Mouse (Mus musculus) neural tube, embryonic 15.5 days (tissue): ENCODE data around the gene Wdr49. TPM values are rescaled to one million over a fixed set of nuclear protein-coding genes. Genes with fewer than 3 reads are reported as not detected.
"Not testable (repeated sequence)": the region's sequence is repeated elsewhere in the genome, so short reads cannot be mapped to it uniquely, and the experiment has no call there.

Experiments used
- ATAC-seq: fragments of 200-750 bp; cut with Nextera tagmentation; 2 replicates; pipeline ENCODE4 v1.8.0; 2017; ENCODE audit warnings: mild to moderate bottlenecking, moderate TSS enrichment, moderate library complexity; ENCODE audit not compliant: low FRiP score
- H3K27ac ChIP-seq: fragments of 300-500 bp; sonication (generic); replicated peaks from 2 replicates; pipeline ENCODE4 v1.5.1; 2015; ENCODE audit warnings: mild to moderate bottlenecking, inconsistent platforms
- H3K27me3 ChIP-seq: fragments of 300-500 bp; sonication (generic); replicated peaks from 2 replicates; pipeline ENCODE4 v1.6.1; 2015; ENCODE audit warnings: inconsistent platforms
- H3K36me3 ChIP-seq: fragments of 300-500 bp; sonication (generic); 2 replicates; pipeline ENCODE4 v1.6.1; 2015; ENCODE audit warnings: inconsistent platforms
- H3K4me1 ChIP-seq: fragments of 300-500 bp; sonication (generic); 2 replicates; pipeline ENCODE4 v1.6.1; 2015; ENCODE audit warnings: inconsistent platforms
- H3K4me2 ChIP-seq: fragments of 300-500 bp; sonication (generic); 2 replicates; pipeline ENCODE4 v1.6.1; 2015; ENCODE audit warnings: inconsistent platforms, mild to moderate bottlenecking, moderate library complexity
- H3K4me3 ChIP-seq: fragments of 300-500 bp; sonication (generic); replicated peaks from 2 replicates; pipeline ENCODE4 v1.5.1; 2015; ENCODE audit warnings: mild to moderate bottlenecking, inconsistent platforms
- H3K9ac ChIP-seq: fragments of 300-500 bp; sonication (generic); replicated peaks from 2 replicates; pipeline ENCODE4 v1.6.1; 2015; ENCODE audit warnings: mild to moderate bottlenecking, inconsistent platforms
- H3K9me3 ChIP-seq: fragments of 300-500 bp; sonication (generic); replicated peaks from 2 replicates; pipeline ENCODE4 v1.6.1; 2016; ENCODE audit warnings: inconsistent platforms
- WGBS: fragments of 180-500 bp; shearing (Covaris S2); methylation state at CpG from one replicate; pipeline ENCODE4 v1.1.7; 2015; ENCODE audit warnings: mixed read lengths; 5-methylcytosine and 5-hydroxymethylcytosine counted together
- polyA plus RNA-seq: library from polyadenylated mRNA; unstranded; fragments of >200 nt; fragmentation: Nextera tagmentation; extraction: Ambion mirVana; gene quantifications from 2 replicates; pipeline ENCODE4 v1.2.1, GENCODE M21; 2015

The Wdr49 gene
- polyA plus RNA-seq, 1 experiment from 2014 or later: 0.28 TPM

DNA sequence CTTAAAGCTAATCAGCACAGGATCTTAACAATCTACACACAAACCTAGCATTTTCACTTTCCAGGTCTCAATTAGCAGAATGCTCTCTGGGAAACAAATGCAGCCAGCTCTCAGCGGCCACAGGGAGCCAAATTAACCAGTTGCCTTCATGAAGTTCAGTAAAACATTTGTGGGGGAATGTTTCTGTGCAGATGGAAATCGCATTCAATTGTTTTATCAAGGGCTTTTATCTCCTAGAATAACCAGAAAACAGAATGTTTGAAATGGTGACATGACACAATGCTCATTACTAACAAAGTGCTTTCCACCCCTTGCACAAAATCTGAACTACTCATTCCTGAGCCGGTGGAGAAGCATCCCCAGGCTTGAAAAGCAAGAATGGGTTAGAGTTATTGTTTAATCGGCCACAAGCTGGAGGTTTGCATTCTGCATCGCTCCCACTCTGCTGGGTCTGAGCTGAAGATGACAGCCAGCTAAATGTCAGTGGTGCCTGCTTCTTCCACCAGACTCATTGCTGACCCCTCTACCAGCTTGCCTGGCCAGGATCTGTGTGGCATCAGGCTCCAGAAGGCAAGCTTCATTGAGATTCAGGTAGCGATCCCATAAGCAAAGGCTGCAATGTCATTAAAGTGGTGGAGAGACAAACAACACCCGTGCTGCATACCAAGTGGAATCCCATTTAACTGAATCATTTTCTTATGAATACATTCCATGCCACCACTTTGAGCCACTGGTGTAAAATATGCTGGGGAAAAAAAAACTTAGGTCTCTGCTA, 86.6 kb downstream of the Wdr49 start:
- Histone ChIP-seq H3K9me3 (no peaks in the 10 kb centered on the region), H3K4me3 (no peak overlapping the region), H3K36me3 (no peaks in the 10 kb centered on the region), H3K27me3 (no peaks in the 10 kb centered on the region), H3K9ac (no peak overlapping the region), H3K27ac (peak overlapping the region; percentile 68), H3K4me1 (peaks cover 8% of the 10 kb centered on the region), H3K4me2 (peak overlapping the region; percentile 7; the same call in 1 of the 2 replicates)
- ATAC-seq: peak; percentile 75; the same call in 1 of the 2 replicates
- WGBS: 49% methylated on average over 7 of the region's 7 CpGs

DNA sequence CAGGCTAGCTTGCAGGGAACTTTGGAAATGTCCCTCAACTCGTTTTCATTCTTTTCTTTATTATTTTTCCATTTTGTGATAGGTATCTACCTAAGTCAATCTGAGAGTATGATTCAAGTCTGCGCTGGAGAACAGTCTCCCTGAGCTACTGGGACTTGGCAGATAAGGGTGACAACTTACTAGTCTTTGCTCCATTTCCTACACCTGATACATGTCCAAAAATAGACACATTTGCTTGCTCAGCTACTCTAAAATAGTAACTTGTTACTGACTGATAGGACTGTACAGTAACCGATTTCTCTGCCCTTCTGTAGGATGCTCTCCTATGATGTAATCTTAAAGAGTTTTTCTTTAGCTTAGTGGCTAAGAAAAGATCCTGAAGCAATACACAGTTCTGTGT, 87.5 kb downstream of the Wdr49 start:
- Histone ChIP-seq H3K9me3 (no peaks in the 10 kb centered on the region), H3K9ac (no peak overlapping the region), H3K27ac (peak overlapping the region; percentile 68), H3K36me3 (no peaks in the 10 kb centered on the region), H3K4me2 (no peak overlapping the region), H3K27me3 (no peaks in the 10 kb centered on the region), H3K4me1 (peaks cover 8% of the 10 kb centered on the region), H3K4me3 (no peak overlapping the region)
- WGBS: 79% methylated on average over 3 of the region's 3 CpGs
- no peak for ATAC-seq

DNA sequence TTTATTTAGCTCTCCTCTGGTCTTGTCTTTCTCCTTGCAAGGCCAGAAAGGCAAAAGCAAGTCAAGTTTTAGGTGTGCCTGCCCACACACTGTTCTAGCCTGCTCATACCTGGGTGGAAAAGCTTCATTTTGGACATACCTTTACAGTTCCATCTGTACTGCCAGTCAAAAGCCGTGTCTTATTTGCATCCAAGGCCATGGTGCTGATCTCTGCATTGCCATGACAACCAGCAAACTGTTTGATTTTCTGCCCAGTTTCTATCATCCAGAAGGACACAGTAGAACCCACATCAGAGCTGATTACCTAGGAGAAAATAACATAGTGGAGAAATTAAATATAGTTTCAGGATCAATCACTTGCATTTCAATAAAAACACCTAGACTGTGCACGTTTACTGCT, 100.2 kb downstream of the Wdr49 start:
- H3K36me3 ChIP-seq: no peaks in the 10 kb centered on the region

DNA sequence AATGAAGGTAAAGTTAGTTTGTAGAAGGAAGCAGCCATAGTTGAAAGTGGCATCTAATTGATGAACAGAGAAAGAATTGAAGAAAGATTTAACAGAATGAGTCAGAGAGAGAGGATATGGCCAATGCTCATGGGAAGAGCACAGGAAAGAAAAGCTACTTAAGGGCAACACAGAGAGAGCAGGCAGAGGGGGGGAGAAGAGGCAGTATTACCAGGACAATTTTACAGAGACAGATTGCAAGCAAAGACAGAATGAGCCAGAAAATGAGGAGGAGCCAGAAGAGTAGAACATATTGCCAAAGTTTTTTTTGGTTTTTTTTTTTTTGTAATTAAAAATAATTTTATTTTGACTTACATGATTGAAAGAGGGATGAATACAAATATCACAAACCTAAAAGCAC, 128.0 kb downstream of the Wdr49 start:
- Histone ChIP-seq H3K36me3 (no peaks in the 10 kb centered on the region), H3K9me3 (no peaks in the 10 kb centered on the region), H3K4me3 (no peak overlapping the region), H3K27ac (no peak overlapping the region), H3K9ac (no peak overlapping the region), H3K4me1 (no peaks in the 10 kb centered on the region), H3K4me2 (no peak overlapping the region), H3K27me3 (no peaks in the 10 kb centered on the region)
- ATAC-seq: no peak

More for the DNA sequence above, 100.2 kb downstream of the Wdr49 start:
- H3K27ac ChIP-seq: no peak overlapping the region
- H3K27me3 ChIP-seq: no peaks in the 10 kb centered on the region
- 67% methylated on average over 2 of the region's 2 CpGs for WGBS
- ATAC-seq: no peak
- H3K4me3 ChIP-seq: no peak overlapping the region
- no peaks in the 10 kb centered on the region for H3K9me3 ChIP-seq
- H3K4me2 ChIP-seq: no peak overlapping the region
- no peaks in the 10 kb centered on the region for H3K4me1 ChIP-seq
- no peak overlapping the region for H3K9ac ChIP-seq

DNA sequence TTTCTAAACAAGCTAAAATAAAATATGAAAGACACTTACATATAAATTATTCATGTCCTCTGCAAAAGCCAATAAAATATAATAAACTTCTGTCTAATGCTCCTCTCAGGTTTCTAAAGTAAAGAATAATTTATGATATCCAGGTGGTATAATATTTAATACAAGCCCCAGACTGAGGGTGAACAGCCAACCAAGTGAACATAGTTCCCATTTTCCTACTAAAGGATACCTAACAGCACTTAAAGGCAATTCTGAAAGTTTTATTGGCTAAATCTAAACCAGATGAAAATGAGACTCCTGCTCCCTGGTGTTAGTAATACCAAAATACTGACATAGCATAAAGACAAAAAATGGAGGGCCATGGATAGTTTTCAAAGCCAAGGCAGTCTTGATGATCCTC, 144.8 kb downstream of the Wdr49 start:
- H3K4me2 ChIP-seq: no peak overlapping the region
- no peak overlapping the region for H3K4me3 ChIP-seq
- no peaks in the 10 kb centered on the region for H3K4me1 ChIP-seq
- no peak for ATAC-seq
- no peak overlapping the region for H3K27ac ChIP-seq
- H3K36me3 ChIP-seq: no peaks in the 10 kb centered on the region
- no peak overlapping the region for H3K9ac ChIP-seq
- H3K9me3 ChIP-seq: no peaks in the 10 kb centered on the region
- no peaks in the 10 kb centered on the region for H3K27me3 ChIP-seq

DNA sequence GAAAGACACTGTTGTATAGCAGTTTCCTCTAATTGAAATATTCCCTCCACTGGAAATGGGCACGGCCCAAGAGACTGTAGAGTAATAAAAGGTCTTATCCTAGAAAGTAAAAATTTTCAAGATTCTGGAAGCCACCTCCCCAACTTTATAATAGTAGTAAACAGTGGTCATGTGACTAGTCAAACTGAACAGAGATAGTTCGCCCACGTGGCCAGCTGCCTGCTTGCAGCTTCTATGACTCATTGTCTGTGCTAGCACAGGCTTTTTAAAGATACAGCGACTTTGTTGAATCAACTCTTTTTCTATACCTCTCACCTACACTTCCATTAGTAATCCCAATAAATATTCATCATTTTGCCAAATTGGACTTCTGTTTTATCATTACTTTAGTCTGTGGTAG, 161.0 kb downstream of the Wdr49 start:
- ATAC-seq: no peak
- no peaks in the 10 kb centered on the region for H3K27me3 ChIP-seq
- 85% methylated on average over 4 of the region's 4 CpGs for WGBS
- H3K9me3 ChIP-seq: no peaks in the 10 kb centered on the region
- no peak overlapping the region for H3K4me2 ChIP-seq
- no peak overlapping the region for H3K27ac ChIP-seq
- no peak overlapping the region for H3K9ac ChIP-seq
- H3K36me3 ChIP-seq: no peaks in the 10 kb centered on the region
- no peak overlapping the region for H3K4me3 ChIP-seq
- no peaks in the 10 kb centered on the region for H3K4me1 ChIP-seq

- no peaks in the 10 kb centered on the region for H3K4me1 ChIP-seq
- no peak for ATAC-seq
- no peak overlapping the region for H3K4me3 ChIP-seq
- H3K27me3 ChIP-seq: no peaks in the 10 kb centered on the region
- H3K27ac ChIP-seq: no peak overlapping the region
- no peaks in the 10 kb centered on the region for H3K9me3 ChIP-seq
- H3K4me2 ChIP-seq: no peak overlapping the region
- H3K36me3 ChIP-seq: no peaks in the 10 kb centered on the region
- H3K9ac ChIP-seq: no peak overlapping the region
- 95% methylated on average over 4 of the region's 4 CpGs for WGBS
Observed at GRCm38 (mm10) chr3:75308861-75309260, 173.1 kb downstream of the Wdr49 start.

DNA sequence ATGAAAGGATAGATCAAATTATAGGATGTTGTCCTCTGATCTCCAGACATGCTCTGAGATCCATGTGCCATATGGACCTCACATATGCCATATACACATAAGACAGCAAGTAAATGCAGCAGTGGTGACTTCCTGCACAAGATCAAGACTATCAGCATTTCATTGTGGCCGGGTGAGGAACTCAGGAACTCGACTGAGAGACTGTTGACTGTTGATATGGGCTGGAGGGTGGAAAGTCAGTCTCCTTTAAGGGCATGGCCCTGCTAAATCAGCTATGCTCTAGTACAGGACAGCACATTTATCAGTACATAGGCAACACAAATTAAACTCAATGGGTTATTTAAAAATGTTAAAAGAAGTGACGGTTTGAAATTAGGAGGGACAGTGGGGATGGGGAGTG, 173.7 kb downstream of the Wdr49 start:
- WGBS: 86% methylated on average over 3 of the region's 3 CpGs
- H3K9me3 ChIP-seq: no peaks in the 10 kb centered on the region
- ATAC-seq: no peak

GRCm38 (mm10) chr3:75305584-75305983, 176.4 kb downstream of the Wdr49 start:
- ATAC-seq: no peak
- Histone ChIP-seq H3K27ac (no peak overlapping the region), H3K4me3 (no peak overlapping the region), H3K4me1 (no peaks in the 10 kb centered on the region), H3K27me3 (no peaks in the 10 kb centered on the region), H3K36me3 (no peaks in the 10 kb centered on the region), H3K4me2 (no peak overlapping the region), H3K9me3 (no peaks in the 10 kb centered on the region), H3K9ac (no peak overlapping the region)
- WGBS: 93% methylated on average over 3 of the region's 3 CpGs

More for the DNA sequence above, 173.7 kb downstream of the Wdr49 start:
- no peak overlapping the region for H3K27ac ChIP-seq
- no peaks in the 10 kb centered on the region for H3K4me1 ChIP-seq
- no peak overlapping the region for H3K4me2 ChIP-seq
- no peak overlapping the region for H3K4me3 ChIP-seq
- H3K9ac ChIP-seq: no peak overlapping the region
- no peaks in the 10 kb centered on the region for H3K36me3 ChIP-seq
- no peaks in the 10 kb centered on the region for H3K27me3 ChIP-seq

GRCm38 (mm10) chr3:75304621-75305020, 177.3 kb downstream of the Wdr49 start:
- Histone ChIP-seq H3K36me3 (no peaks in the 10 kb centered on the region), H3K27me3 (no peaks in the 10 kb centered on the region), H3K9ac (no peak overlapping the region), H3K27ac (no peak overlapping the region), H3K4me2 (no peak overlapping the region), H3K9me3 (no peaks in the 10 kb centered on the region), H3K4me3 (no peak overlapping the region), H3K4me1 (no peaks in the 10 kb centered on the region)
- no peak for ATAC-seq
- 95% methylated on average over 5 of the region's 5 CpGs for WGBS

- WGBS: 91% methylated on average over 2 of the region's 2 CpGs
- Histone ChIP-seq H3K27me3 (no peaks in the 10 kb centered on the region), H3K27ac (no peak overlapping the region), H3K9me3 (no peaks in the 10 kb centered on the region), H3K4me2 (no peak overlapping the region), H3K36me3 (no peaks in the 10 kb centered on the region), H3K4me1 (peaks cover 11% of the 10 kb centered on the region), H3K9ac (no peak overlapping the region), H3K4me3 (no peak overlapping the region)
- ATAC-seq: no peak
Observed at GRCm38 (mm10) chr3:75301072-75301471, 180.9 kb downstream of the Wdr49 start.

DNA sequence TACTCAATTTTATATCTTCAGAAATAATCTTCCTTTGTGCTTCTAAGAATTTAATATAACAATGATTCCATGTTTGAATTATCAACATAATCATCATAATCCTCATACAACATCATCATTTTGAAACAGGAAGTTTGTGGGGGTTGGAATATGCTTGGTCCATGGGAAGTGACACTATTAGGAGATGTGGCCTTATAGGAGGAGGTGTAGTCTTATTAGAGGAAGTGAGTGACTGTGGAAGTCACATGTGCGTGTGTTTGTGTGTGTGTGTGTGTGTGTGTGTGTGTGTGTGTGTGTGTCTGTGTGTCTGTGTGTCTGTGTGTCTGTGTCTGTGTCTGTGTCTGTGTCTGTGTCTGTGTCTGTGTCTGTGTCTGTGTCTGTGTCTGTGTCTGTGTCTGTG, 182.5 kb downstream of the Wdr49 start:
- H3K9ac ChIP-seq, H3K27ac ChIP-seq, H3K9me3 ChIP-seq, H3K4me3 ChIP-seq, H3K4me2 ChIP-seq, H3K36me3 ChIP-seq, H3K27me3 ChIP-seq, ATAC-seq: not testable (repeated sequence)
- WGBS: 100% methylated on average over 1 of the region's 1 CpGs
- peaks cover 11% of the 10 kb centered on the region for H3K4me1 ChIP-seq
